Mouse (Mus musculus): ENCODE results near the gene Tnrc6b.
A peak's percentile ranks its signal among the peaks of the same experiment; 100 is the strongest.
"Not testable (repeated sequence)": the region's sequence is repeated elsewhere in the genome, so short reads cannot be mapped to it uniquely, and the experiment has no call there.

Tnrc6b gene

GRCm38 (mm10) chr15:80859366-80859765 lies 148.3 kb downstream of the Tnrc6b start:
- DNase-seq: no peak

- no peak for DNase-seq
Observed at GRCm38 (mm10) chr15:80861302-80861701, 150.2 kb downstream of the Tnrc6b start.

- DNase-seq: no peak
Observed at GRCm38 (mm10) chr15:80862027-80862426, 150.9 kb downstream of the Tnrc6b start.

- DNase-seq: not testable (repeated sequence)
Observed at GRCm38 (mm10) chr15:80868603-80869002, 157.5 kb downstream of the Tnrc6b start.

GRCm38 (mm10) chr15:80874726-80875125 lies 163.6 kb downstream of the Tnrc6b start:
- no peak for DNase-seq

- peak; percentile 75 for DNase-seq
Observed at GRCm38 (mm10) chr15:80876231-80876630, 165.1 kb downstream of the Tnrc6b start.

- no peak for DNase-seq
Observed at GRCm38 (mm10) chr15:80884095-80884494, 173.0 kb downstream of the Tnrc6b start.

- peak; percentile 70 for DNase-seq
Observed at GRCm38 (mm10) chr15:80886361-80887156, 175.4 kb downstream of the Tnrc6b start.

GRCm38 (mm10) chr15:80892341-80892740 lies 181.2 kb downstream of the Tnrc6b start:
- DNase-seq: no peak

- DNase-seq: no peak
Observed at GRCm38 (mm10) chr15:80896741-80897140, 185.6 kb downstream of the Tnrc6b start.

GRCm38 (mm10) chr15:80897911-80898310 lies 186.8 kb downstream of the Tnrc6b start:
- no peak for DNase-seq

- DNase-seq: no peak
Observed at GRCm38 (mm10) chr15:80899806-80900205, 188.7 kb downstream of the Tnrc6b start.

GRCm38 (mm10) chr15:80901806-80902513 lies 190.8 kb downstream of the Tnrc6b start:
- DNase-seq: no peak

- DNase-seq: not testable (repeated sequence)
Observed at GRCm38 (mm10) chr15:80904776-80905175, 193.7 kb downstream of the Tnrc6b start.

- no peak for DNase-seq
Observed at GRCm38 (mm10) chr15:80910183-80910582, 199.1 kb downstream of the Tnrc6b start.

- no peak for DNase-seq
Observed at GRCm38 (mm10) chr15:80910790-80911531, 199.8 kb downstream of the Tnrc6b start.

- DNase-seq: no peak
Observed at GRCm38 (mm10) chr15:80912175-80912574, 201.1 kb downstream of the Tnrc6b start.

- DNase-seq: no peak
Observed at GRCm38 (mm10) chr15:80913803-80914202, 202.7 kb downstream of the Tnrc6b start.

GRCm38 (mm10) chr15:80915850-80916249 lies 204.7 kb downstream of the Tnrc6b start:
- peak; percentile 31 for DNase-seq

GRCm38 (mm10) chr15:80916621-80917020 lies 205.5 kb downstream of the Tnrc6b start:
- DNase-seq: peak; percentile 46

GRCm38 (mm10) chr15:80920346-80920745 lies 209.2 kb downstream of the Tnrc6b start:
- no peak for DNase-seq

GRCm38 (mm10) chr15:80921781-80922180 lies 210.7 kb downstream of the Tnrc6b start:
- DNase-seq: no peak

GRCm38 (mm10) chr15:80924211-80924610 lies 213.1 kb downstream of the Tnrc6b start:
- no peak for DNase-seq

All from cerebellum, adult 9-10 months (tissue).